Mouse (Mus musculus) megakaryocyte-erythroid progenitor cell, adult 5-6 weeks (primary cell): ENCODE measurements around the gene Agpat4. TPM values are rescaled to one million over a fixed set of nuclear protein-coding genes. Genes with fewer than 3 reads are reported as not detected.

Source experiments
- ATAC-seq: replicated peaks from 2 replicates; pipeline ENCODE4 v1.8.0; 2016; ENCODE audit warnings: mild to moderate bottlenecking, inconsistent platforms; ENCODE audit not compliant: severe bottlenecking, poor library complexity, low FRiP score, low TSS enrichment
- total RNA-seq, 2 experiments: library from RNA; stranded (forward) in 1 of 2; stranded (reverse) in 1 of 2; fragments of 200-1000, 215-1000 nt in 1 of 2; fragments of >200 nt in 1 of 2; fragmentation: Nextera tagmentation in 1 of 2; gene quantifications; 2 replicates each; pipeline ENCODE4 v1.2.3; 2014 to 2017

Gene Agpat4
- total RNA-seq, 2 experiments from 2014 or later, result 6.8 to 9.0 TPM

GRCm38 (mm10) chr17:12179766-12180165 lies 61.3 kb downstream of the Agpat4 start:
- ATAC-seq, result no peak

GRCm38 (mm10) chr17:12182702-12183485 lies 64.4 kb downstream of the Agpat4 start:
- ATAC-seq, result no peak

GRCm38 (mm10) chr17:12184283-12184682 lies 65.8 kb downstream of the Agpat4 start:
- ATAC-seq, result no peak

- ATAC-seq, result peak; percentile 97
These were observed 67.4 kb downstream of the Agpat4 start for GRCm38 (mm10) chr17:12185855-12186254.

GRCm38 (mm10) chr17:12186341-12186740 lies 67.8 kb downstream of the Agpat4 start:
- peak; percentile 42; the same call in 1 of the 2 replicates for ATAC-seq

- ATAC-seq, result no peak
These were observed 69.3 kb downstream of the Agpat4 start for GRCm38 (mm10) chr17:12187782-12188181.

- 0 out of 2 replicates have a peak, but pooled peaks have one; percentile 23 for ATAC-seq
These were observed 76.6 kb downstream of the Agpat4 start for GRCm38 (mm10) chr17:12195137-12195536.

GRCm38 (mm10) chr17:12195604-12196003 lies 77.1 kb downstream of the Agpat4 start:
- ATAC-seq, result no peak

GRCm38 (mm10) chr17:12199933-12200332 lies 81.4 kb downstream of the Agpat4 start:
- ATAC-seq, result no peak

GRCm38 (mm10) chr17:12201086-12201485 lies 82.6 kb downstream of the Agpat4 start:
- ATAC-seq, result no peak

GRCm38 (mm10) chr17:12203414-12203897 lies 85.0 kb downstream of the Agpat4 start:
- ATAC-seq, result no peak

- ATAC-seq, result no peak
These were observed 85.7 kb downstream of the Agpat4 start for GRCm38 (mm10) chr17:12204246-12204645.

- no peak; the same call in 1 of the 2 replicates for ATAC-seq
These were observed 86.1 kb downstream of the Agpat4 start for GRCm38 (mm10) chr17:12204689-12205014.

GRCm38 (mm10) chr17:12205015-12205693 lies 86.7 kb downstream of the Agpat4 start:
- ATAC-seq, result peak; percentile 74

GRCm38 (mm10) chr17:12205694-12206075 lies 87.2 kb downstream of the Agpat4 start:
- peak; percentile 56 for ATAC-seq

- ATAC-seq, result peak; percentile 17
These were observed 87.7 kb downstream of the Agpat4 start for GRCm38 (mm10) chr17:12206248-12206647.

GRCm38 (mm10) chr17:12207022-12207548 lies 88.6 kb downstream of the Agpat4 start:
- no peak for ATAC-seq

GRCm38 (mm10) chr17:12209481-12209880 lies 91.0 kb downstream of the Agpat4 start:
- ATAC-seq, result no peak

- peak; percentile 59 for ATAC-seq
These were observed 92.1 kb downstream of the Agpat4 start for GRCm38 (mm10) chr17:12210544-12211132.

- no peak for ATAC-seq
These were observed 93.4 kb downstream of the Agpat4 start for GRCm38 (mm10) chr17:12211890-12212289.
